Mouse (Mus musculus) kidney, postnatal 0 days (tissue): Measurements from ENCODE around the gene Gm47283. TPM values are rescaled to one million over a fixed set of nuclear protein-coding genes. Genes with fewer than 3 reads are reported as not detected.
"Not testable (repeated sequence)": the region's sequence is repeated elsewhere in the genome, so short reads cannot be mapped to it uniquely, and the experiment has no call there.

Experiments
- ATAC-seq: fragments of 200-750 bp; cut with Nextera tagmentation; replicated peaks from 2 replicates; pipeline ENCODE4 v1.8.0; 2017; ENCODE audit warnings: low read depth, moderate number of reproducible peaks, moderate TSS enrichment, moderate library complexity; ENCODE audit not compliant: low FRiP score
- DNase-seq: peaks from one replicate; pipeline ENCODE4 v3.0.0-alpha.2; 2016; ENCODE audit warnings: low spot score
- H3K27ac ChIP-seq: fragments of 300-500 bp; sonication (generic); 2 replicates; pipeline ENCODE4 v1.5.1; 2014; ENCODE audit warnings: mild to moderate bottlenecking
- H3K27me3 ChIP-seq: fragments of 300-500 bp; sonication (generic); 2 replicates; pipeline ENCODE4 v1.6.1; 2014; ENCODE audit warnings: low read length, mixed read lengths; ENCODE audit not compliant: insufficient read depth
- H3K36me3 ChIP-seq: fragments of 300-500 bp; sonication (generic); 2 replicates; pipeline ENCODE4 v1.6.1; 2014; ENCODE audit warnings: low read length, mixed read lengths; ENCODE audit not compliant: insufficient read depth
- H3K4me1 ChIP-seq: fragments of 300-500 bp; sonication (generic); replicated peaks from 2 replicates; pipeline ENCODE4 v1.6.1; 2014; ENCODE audit warnings: antibody characterized with exemption, low read length, mixed read lengths; ENCODE audit not compliant: insufficient read depth
- H3K4me2 ChIP-seq: fragments of 300-500 bp; sonication (generic); 2 replicates; pipeline ENCODE4 v1.6.1; 2014; ENCODE audit warnings: mild to moderate bottlenecking, low read length, moderate library complexity, mixed read lengths
- H3K4me3 ChIP-seq: fragments of 300-500 bp; sonication (generic); replicated peaks from 2 replicates; pipeline ENCODE4 v1.5.1; 2014; ENCODE audit warnings: low read depth, low read length
- H3K9ac ChIP-seq: fragments of 300-500 bp; sonication (generic); 2 replicates; pipeline ENCODE4 v1.6.1; 2014; ENCODE audit warnings: low read depth, low read length
- H3K9me3 ChIP-seq: fragments of 300-500 bp; sonication (generic); replicated peaks from 2 replicates; pipeline ENCODE4 v1.6.1; 2016; ENCODE audit warnings: low read length, inconsistent platforms, mixed read lengths
- CTCF ChIP-seq: IDR thresholded peaks from 2 replicates; pipeline ENCODE4 v1.5.1; 2016; ENCODE audit warnings: antibody characterized with exemption, low read depth, mild to moderate bottlenecking, moderate library complexity
- WGBS: fragments of 180-500 bp; shearing (Covaris S2); extraction: QIAGEN DNeasy Blood & Tissue Kit; methylation state at CpG from one replicate; pipeline ENCODE4 v1.1.7; 2014; 5-methylcytosine and 5-hydroxymethylcytosine counted together
- polyA plus RNA-seq: library from polyadenylated mRNA; unstranded; fragments of >200 nt; fragmentation: Nextera tagmentation; extraction: Ambion mirVana; gene quantifications from 2 replicates; pipeline ENCODE4 v1.2.1, GENCODE M21; 2015

Gm47283 gene
- polyA plus RNA-seq, 1 experiment from 2014 or later = not detected

DNA sequence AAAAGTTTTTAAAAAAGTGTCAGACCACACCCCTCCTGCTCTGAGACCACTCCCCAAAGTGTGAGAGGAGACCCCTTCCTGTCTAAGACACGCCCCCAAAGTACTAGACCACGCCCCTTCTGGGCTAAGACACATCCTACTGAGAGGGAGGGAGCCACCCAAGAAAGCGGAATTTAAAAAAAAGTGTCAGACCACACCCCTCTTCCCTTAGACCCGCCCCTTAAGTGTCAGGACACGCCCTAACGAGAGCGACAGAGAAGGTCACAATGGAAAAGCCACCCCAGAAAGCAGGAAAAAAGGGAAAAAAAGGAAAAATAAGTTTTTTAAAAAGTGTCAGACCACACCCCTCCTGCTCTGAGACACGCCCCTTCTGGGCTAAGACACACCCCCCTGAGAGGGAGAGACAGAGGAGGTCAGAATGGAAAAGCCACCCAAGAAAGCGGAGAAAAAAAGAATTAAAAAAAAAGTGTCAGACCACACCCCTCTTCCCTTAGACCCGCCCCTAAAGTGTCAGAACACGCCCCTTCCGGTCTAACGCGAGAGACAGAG is 44.5 kb upstream of the Gm47283 start:
- peak; percentile 81 for DNase-seq
- TF ChIP-seq CTCF = no peak

DNA sequence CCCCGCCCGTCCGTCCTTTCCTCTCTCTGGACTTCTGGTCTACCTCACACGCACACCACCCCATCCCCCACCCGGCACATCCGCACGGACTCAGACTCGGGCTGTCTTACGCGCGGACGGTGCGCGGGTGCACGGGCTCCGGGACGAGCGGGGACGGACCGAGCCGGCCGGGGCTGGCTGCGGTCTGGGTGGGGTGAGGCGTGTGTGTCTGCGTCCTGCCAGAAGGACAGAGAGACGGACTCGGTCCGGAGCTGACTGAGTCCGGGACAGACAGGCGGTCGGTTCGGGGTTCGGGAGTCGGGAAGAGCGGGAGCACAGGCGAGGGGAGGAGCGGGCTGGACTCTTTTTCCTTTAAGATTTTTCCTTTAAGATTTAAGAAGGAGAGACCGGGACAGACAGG is 43.5 kb upstream of the Gm47283 start:
- DNase-seq (peak; percentile 58), ATAC-seq (peak; percentile 33)
- not testable (repeated sequence) for H3K27ac ChIP-seq, H3K4me1 ChIP-seq, H3K4me2 ChIP-seq, H3K27me3 ChIP-seq, H3K9ac ChIP-seq, H3K4me3 ChIP-seq
- H3K36me3 ChIP-seq = peaks cover 37% of the 10 kb centered on the region
- peaks cover 31% of the 10 kb centered on the region for H3K9me3 ChIP-seq
- 76% methylated on average over 35 of the region's 38 CpGs for WGBS

More for the DNA sequence above, 44.5 kb upstream of the Gm47283 start:
- H3K4me1 ChIP-seq = no peaks in the 10 kb centered on the region
- H3K27me3 ChIP-seq = no peaks in the 10 kb centered on the region
- peaks cover 37% of the 10 kb centered on the region for H3K36me3 ChIP-seq
- H3K9ac ChIP-seq = no peak overlapping the region
- ATAC-seq = no peak
- peaks cover 31% of the 10 kb centered on the region for H3K9me3 ChIP-seq
- 61% methylated on average over 14 of the region's 14 CpGs for WGBS
- no peak overlapping the region for H3K4me2 ChIP-seq
- no peak overlapping the region for H3K4me3 ChIP-seq
- no peak overlapping the region for H3K27ac ChIP-seq

DNA sequence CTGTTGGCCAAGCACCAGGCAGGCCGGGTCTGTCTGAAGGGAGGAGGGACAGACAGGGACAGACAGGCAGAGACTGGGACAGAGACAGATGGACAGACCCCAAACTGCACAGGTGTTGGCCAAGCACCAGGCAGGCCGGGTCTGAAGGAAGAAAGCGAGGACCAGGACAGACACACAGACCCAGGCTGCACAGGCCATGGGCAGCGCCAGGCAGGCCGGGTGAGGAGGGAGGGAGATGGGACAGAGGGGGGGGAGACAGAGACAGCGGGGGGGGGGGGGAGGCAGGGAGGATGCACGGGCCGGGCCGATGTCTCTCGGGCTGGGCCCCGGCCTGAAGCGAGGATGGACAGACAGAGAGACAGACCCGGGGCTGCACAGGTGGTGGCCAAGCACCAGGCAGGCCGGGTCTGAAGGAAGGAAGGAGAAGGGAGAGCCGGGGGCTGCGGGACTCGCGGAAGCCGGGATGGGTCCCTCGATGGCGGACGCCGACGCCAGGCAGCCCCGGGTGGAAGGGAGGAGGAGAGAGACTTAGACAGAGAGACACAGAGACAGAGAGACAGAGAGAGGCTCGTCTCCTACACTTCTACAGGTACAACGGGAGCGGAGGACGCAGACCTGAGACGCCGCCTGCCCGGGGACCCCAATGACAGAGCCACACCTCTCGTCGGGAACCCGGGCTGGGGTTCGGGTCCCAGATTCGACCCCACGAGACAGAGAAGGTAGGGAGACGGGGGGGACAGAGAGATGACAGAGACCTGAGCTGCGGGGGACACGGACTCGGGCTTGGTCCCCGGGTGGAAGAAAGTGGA is 42.9 kb upstream of the Gm47283 start:
- H3K9ac ChIP-seq = not testable (repeated sequence)
- WGBS = 85% methylated on average over 40 of the region's 43 CpGs
- H3K36me3 ChIP-seq = peaks cover 37% of the 10 kb centered on the region

DNA sequence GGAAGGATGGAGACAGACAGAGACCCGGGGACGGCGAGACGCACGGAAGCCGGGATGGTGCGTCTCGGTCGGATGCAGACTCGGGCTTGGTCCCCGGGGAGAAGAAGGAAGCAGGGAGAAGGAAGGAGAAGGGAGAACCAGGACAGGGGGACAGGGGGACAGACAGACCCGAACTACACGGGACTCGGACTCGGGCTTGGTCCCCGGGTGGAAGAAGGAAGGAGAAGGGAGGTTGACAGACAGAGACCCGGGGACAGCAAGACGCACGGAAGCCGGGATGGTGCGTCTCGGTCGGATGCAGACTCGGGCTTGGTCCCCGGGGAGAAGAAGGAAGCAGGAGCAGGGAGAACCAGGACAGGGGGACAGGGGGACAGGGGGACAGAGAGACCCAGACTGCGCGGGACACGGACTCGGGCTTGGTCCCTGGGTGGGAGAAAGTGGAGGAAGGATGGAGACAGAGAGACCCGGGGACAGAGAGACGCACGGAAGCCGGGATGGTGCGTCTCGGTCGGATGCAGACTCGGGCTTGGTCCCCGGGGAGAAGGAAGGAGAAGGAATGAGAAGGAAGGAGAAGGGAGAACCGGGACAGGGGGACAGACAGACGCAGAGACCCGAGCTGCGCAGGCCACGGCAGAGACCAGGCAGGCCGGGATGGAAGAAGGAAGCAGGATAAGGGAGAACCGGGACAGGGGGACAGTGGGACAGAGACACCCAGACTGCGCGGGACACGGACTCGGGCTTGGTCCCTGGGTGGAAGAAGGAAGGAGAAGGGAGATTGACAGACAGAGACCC is 42.1 kb upstream of the Gm47283 start:
- H3K9ac ChIP-seq, ATAC-seq, H3K27me3 ChIP-seq, H3K27ac ChIP-seq, H3K4me3 ChIP-seq, H3K4me2 ChIP-seq, H3K4me1 ChIP-seq: not testable (repeated sequence)
- DNase-seq = peak; percentile 59
- 93% methylated on average over 41 of the region's 49 CpGs for WGBS
- Histone ChIP-seq H3K36me3 (peaks cover 35% of the 10 kb centered on the region), H3K9me3 (peaks cover 29% of the 10 kb centered on the region)

More for the DNA sequence above, 42.9 kb upstream of the Gm47283 start:
- H3K4me3 ChIP-seq, H3K4me1 ChIP-seq, H3K27ac ChIP-seq, H3K4me2 ChIP-seq, H3K27me3 ChIP-seq: not testable (repeated sequence)
- peaks cover 31% of the 10 kb centered on the region for H3K9me3 ChIP-seq
- ATAC-seq (peak; percentile 15), DNase-seq (peak; percentile 60)

DNA sequence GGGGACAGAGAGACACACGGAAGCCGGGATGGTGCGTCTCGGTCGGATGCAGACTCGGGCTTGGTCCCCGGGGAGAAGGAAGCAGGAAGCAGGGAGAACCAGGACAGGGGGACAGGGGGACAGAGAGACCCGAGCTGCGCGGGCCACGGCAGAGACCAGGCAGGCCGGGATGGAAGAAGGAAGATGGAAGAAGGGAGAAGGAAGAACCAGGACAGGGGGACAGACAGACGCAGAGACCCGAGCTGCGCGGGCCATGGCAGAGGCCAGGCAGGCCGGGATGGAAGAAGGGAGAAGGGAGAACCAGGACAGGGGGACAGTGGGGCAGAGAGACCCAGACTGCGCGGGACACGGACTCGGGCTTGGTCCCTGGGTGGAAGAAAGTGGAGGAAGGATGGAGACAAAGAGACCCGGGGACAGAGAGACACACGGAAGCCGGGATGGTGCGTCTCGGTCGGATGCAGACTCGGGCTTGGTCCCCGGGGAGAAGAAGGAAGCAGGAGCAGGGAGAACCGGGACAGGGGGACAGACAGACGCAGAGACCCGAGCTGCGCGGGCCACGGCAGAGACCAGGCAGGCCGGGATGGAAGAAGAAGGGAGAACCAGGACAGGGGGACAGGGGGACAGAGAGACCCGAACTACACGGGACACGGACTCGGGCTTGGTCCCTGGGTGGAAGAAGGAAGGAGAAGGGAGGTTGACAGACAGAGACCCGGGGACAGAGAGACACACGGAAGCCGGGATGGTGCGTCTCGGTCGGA is 41.3 kb upstream of the Gm47283 start:
- H3K4me2 ChIP-seq, H3K4me1 ChIP-seq, H3K9ac ChIP-seq, H3K27me3 ChIP-seq, H3K27ac ChIP-seq, ATAC-seq, H3K4me3 ChIP-seq, DNase-seq: not testable (repeated sequence)
- 89% methylated on average over 37 of the region's 46 CpGs for WGBS
- Histone ChIP-seq H3K36me3 (peaks cover 28% of the 10 kb centered on the region), H3K9me3 (peaks cover 25% of the 10 kb centered on the region)

DNA sequence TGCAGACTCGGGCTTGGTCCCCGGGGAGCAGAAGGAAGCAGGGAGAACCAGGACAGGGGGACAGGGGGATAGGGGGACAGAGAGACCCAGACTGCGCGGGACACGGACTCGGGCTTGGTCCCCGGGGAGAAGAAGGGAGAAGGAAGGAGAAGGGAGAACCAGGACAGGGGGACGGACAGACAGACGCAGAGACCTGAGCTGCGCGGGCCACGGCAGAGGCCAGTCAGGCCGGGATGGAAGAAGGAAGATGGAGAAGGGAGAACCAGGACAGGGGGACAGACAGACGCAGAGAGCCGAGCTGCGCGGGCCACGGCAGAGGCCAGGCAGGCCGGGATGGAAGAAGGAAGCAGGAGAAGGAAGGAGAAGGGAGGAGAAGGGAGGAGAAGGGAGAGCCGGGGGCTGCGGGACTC is 40.7 kb upstream of the Gm47283 start:
- Histone ChIP-seq H3K9me3 (peaks cover 21% of the 10 kb centered on the region), H3K27me3 (no peaks in the 10 kb centered on the region), H3K4me1 (no peaks in the 10 kb centered on the region), H3K4me3 (no peak overlapping the region), H3K27ac (no peak overlapping the region), H3K36me3 (peaks cover 23% of the 10 kb centered on the region), H3K9ac (no peak overlapping the region), H3K4me2 (no peak overlapping the region)
- DNase-seq (no peak), ATAC-seq (no peak)
- 84% methylated on average over 19 of the region's 21 CpGs for WGBS
- no peak for TF ChIP-seq CTCF

DNA sequence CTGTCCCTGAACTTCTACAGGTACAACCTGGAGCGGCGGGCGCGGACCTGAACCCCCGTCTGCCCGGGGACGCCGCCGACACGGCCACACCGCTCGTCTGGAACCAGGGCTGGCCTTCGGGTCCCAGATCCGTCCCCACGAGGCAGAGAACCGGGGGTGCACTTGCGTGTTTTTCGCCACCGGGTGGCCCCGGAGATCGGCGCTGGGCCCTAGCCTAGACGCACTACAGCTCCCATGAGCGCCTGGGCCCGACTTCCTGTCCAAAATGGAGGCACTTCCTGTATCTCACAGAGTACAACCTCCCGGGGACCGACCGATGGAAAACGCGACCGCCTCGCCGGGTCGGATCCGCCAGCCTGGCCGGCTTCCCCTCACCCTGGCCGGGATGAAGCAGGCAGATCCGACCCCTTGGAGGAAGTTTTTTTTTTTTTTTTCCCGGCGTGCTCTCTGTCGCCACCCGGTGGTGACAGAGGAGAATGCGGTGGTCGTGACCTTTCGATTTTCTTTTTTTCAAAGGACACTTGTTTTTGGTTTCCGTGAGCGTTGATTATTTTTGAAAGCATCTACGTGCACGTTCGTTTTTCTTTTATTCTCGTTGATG is 40.1 kb upstream of the Gm47283 start:
- H3K4me2 ChIP-seq, H3K27me3 ChIP-seq, H3K4me1 ChIP-seq, H3K27ac ChIP-seq, H3K9ac ChIP-seq, H3K4me3 ChIP-seq: not testable (repeated sequence)
- WGBS = 63% methylated on average over 50 of the region's 51 CpGs
- Histone ChIP-seq H3K36me3 (0 out of 2 replicates have a peak, but pooled peaks cover 16% of the 10 kb centered on the region), H3K9me3 (peaks cover 18% of the 10 kb centered on the region)
- ATAC-seq (peak; percentile 95), DNase-seq (peak; percentile 71)

DNA sequence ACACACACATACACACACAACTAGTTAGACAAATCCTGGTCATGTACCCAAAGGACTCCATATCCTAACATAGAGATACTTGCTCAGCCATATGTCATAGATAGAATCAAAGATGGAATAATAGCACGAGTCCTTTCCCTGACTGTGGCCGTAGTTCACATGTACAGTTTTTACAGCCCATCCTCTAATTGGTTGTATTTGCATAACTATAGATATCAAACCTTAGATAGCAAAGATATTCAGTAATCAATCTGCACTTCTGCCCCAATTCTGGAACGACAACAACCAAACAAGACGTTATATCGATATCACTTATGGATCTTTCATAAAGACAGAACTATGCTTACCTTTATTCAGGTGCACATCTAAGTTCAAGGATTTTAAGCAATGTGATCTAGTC is 39.3 kb upstream of the Gm47283 start:
- H3K27ac ChIP-seq, H3K4me3 ChIP-seq, H3K36me3 ChIP-seq, H3K9ac ChIP-seq, ATAC-seq, H3K4me2 ChIP-seq, H3K27me3 ChIP-seq, H3K4me1 ChIP-seq, DNase-seq: not testable (repeated sequence)
- 95% methylated on average over 5 of the region's 5 CpGs for WGBS
- peaks cover 12% of the 10 kb centered on the region for H3K9me3 ChIP-seq
